Mouse (Mus musculus) Patski (cell line): Measurements from ENCODE around the gene B3gnt9. TPM values are rescaled to one million over a fixed set of nuclear protein-coding genes. Genes with fewer than 3 reads are reported as not detected.

ENCODE experiments used
- ATAC-seq: fragments of 100-300 bp; one replicate; pipeline ENCODE4 v1.8.0; 2021
- CTCF ChIA-PET: fragments of 350-600 bp; sonication (Branson Sonifier 250); formaldehyde crosslinking; loops from one replicate; lab custom pipeline; 2022; ENCODE audit warnings: inconsistent platforms; lab: Charles Lee
- POLR2A ChIA-PET: fragments of 350-600 bp; sonication (Branson Sonifier 250); formaldehyde crosslinking; loops from one replicate; lab custom pipeline; 2022; ENCODE audit warnings: antibody characterized with exemption, inconsistent platforms; lab: Charles Lee
- DNase-seq: peaks from one replicate; pipeline ENCODE4 v3.0.0-alpha.2; 2011; ENCODE audit warnings: low read depth, low spot score
- H3K27me3 ChIP-seq: fragments of 371-371 bp; one replicate; pipeline ENCODE4 v1.5.1; 2021
- CTCF ChIP-seq: fragments of 100-300 bp; IDR thresholded peaks from one replicate; pipeline ENCODE4 v1.5.1; 2021
- in situ Hi-C: fragments of 300-500 bp; cut with MboI; formaldehyde crosslinking; loops from 3 replicates; pipeline ENCODE4 v1.11.1; 2018; ENCODE audit warnings: low pct_unique_long_range_greater_than_20kb, mixed read lengths
- polyA plus RNA-seq: library from polyadenylated mRNA; unstranded; gene quantifications from one replicate; pipeline ENCODE4 v1.2.3, GENCODE M21; 2021

The B3gnt9 gene
- polyA plus RNA-seq, 1 experiment from 2014 or later: 2.1 TPM

GRCm38 (mm10) chr8:105285514-105285913, 30.6 kb upstream of the B3gnt9 start:
- CTCF ChIA-PET: interaction anchor here (1.0 kb wide), 1 partner anchor 11 kb away, joined by 8 read pairs; no protein-coding TSS in a partner anchor
- in situ Hi-C loops: no loop called here

GRCm38 (mm10) chr8:105283074-105283473, 28.1 kb upstream of the B3gnt9 start:
- ATAC-seq (no peak), DNase-seq (no peak)
- in situ Hi-C loops: no loop called here
- no peak for TF ChIP-seq CTCF
- no peaks in the 10 kb centered on the region for H3K27me3 ChIP-seq
- ChIA-PET CTCF (no interaction called here), POLR2A (no interaction called here)

More at GRCm38 (mm10) chr8:105285514-105285913, 30.6 kb upstream of the B3gnt9 start:
- ATAC-seq (no peak), DNase-seq (no peak)
- no peak for TF ChIP-seq CTCF
- H3K27me3 ChIP-seq: no peaks in the 10 kb centered on the region
- POLR2A ChIA-PET: no interaction called here

GRCm38 (mm10) chr8:105282239-105282638, 27.3 kb upstream of the B3gnt9 start:
- H3K27me3 ChIP-seq: no peaks in the 10 kb centered on the region
- POLR2A ChIA-PET: no interaction called here
- TF ChIP-seq CTCF: no peak
- in situ Hi-C loops: no loop called here
- DNase-seq (no peak), ATAC-seq (no peak)
- CTCF ChIA-PET: no interaction called here

GRCm38 (mm10) chr8:105281821-105282220, 26.9 kb upstream of the B3gnt9 start:
- in situ Hi-C loops: no loop called here
- no peak for DNase-seq
- no peak for ATAC-seq
- CTCF ChIA-PET: no interaction called here
- POLR2A ChIA-PET: no interaction called here
- no peaks in the 10 kb centered on the region for H3K27me3 ChIP-seq
- TF ChIP-seq CTCF: no peak

- ChIA-PET CTCF (interaction anchor here (1.3 to 1.5 kb wide), 2 partner anchors 15 to 39 kb away, joined by 3 to 4 read pairs; partner anchors contain the start of gene Exoc3l), POLR2A (no interaction called here)
- ATAC-seq (no peak), DNase-seq (no peak)
- no peaks in the 10 kb centered on the region for H3K27me3 ChIP-seq
- in situ Hi-C loops: no loop called here
- TF ChIP-seq CTCF: no peak
Observed at GRCm38 (mm10) chr8:105280567-105280966, 25.6 kb upstream of the B3gnt9 start.

GRCm38 (mm10) chr8:105278911-105279334, 24.0 kb upstream of the B3gnt9 start:
- in situ Hi-C loops: no loop called here
- H3K27me3 ChIP-seq: no peaks in the 10 kb centered on the region
- TF ChIP-seq CTCF: no peak
- ATAC-seq (no peak), DNase-seq (no peak)
- CTCF ChIA-PET: no interaction called here
- POLR2A ChIA-PET: no interaction called here

GRCm38 (mm10) chr8:105276292-105277120, 21.6 kb upstream of the B3gnt9 start:
- H3K27me3 ChIP-seq: no peaks in the 10 kb centered on the region
- ATAC-seq (no peak), DNase-seq (no peak)
- ChIA-PET POLR2A (no interaction called here), CTCF (interaction anchor here (1.0 to 1.9 kb wide), 2 partner anchors 12 to 14 kb away, joined by 5 to 6 read pairs; partner anchors contain the start of genes Fbxl8 and Tradd)
- in situ Hi-C loops: no loop called here
- TF ChIP-seq CTCF: no peak

- H3K27me3 ChIP-seq: no peaks in the 10 kb centered on the region
- ATAC-seq: no peak
- POLR2A ChIA-PET: no interaction called here
- no peak for TF ChIP-seq CTCF
- CTCF ChIA-PET: interaction anchor here (1.9 kb wide), 1 partner anchor 14 kb away, joined by 6 read pairs; no protein-coding TSS in a partner anchor
- in situ Hi-C loops: no loop called here
- DNase-seq: no peak
Observed at GRCm38 (mm10) chr8:105275840-105276239, 20.9 kb upstream of the B3gnt9 start, which contains the start of gene Nol3. Nol3 (plus strand) TSS chr8:105276140.

- in situ Hi-C loops: no loop called here
Observed at GRCm38 (mm10) chr8:105275387-105275786, 20.4 kb upstream of the B3gnt9 start.

GRCm38 (mm10) chr8:105270916-105271186, 15.9 kb upstream of the B3gnt9 start:
- ChIA-PET POLR2A (no interaction called here), CTCF (no interaction called here)
- ATAC-seq: no peak
- H3K27me3 ChIP-seq: no peaks in the 10 kb centered on the region
- in situ Hi-C loops: no loop called here
- no peak for TF ChIP-seq CTCF
- no peak for DNase-seq

More at GRCm38 (mm10) chr8:105275387-105275786, 20.4 kb upstream of the B3gnt9 start:
- ATAC-seq: no peak
- CTCF ChIA-PET: interaction anchor here (1.9 to 2.3 kb wide), 2 partner anchors 11 to 15 kb away, joined by 6 to 8 read pairs; no protein-coding TSS in a partner anchor
- H3K27me3 ChIP-seq: no peaks in the 10 kb centered on the region
- TF ChIP-seq CTCF: no peak
- DNase-seq: no peak
- POLR2A ChIA-PET: no interaction called here
